Mouse (Mus musculus): Measurements from ENCODE around the gene Tcf7l1. TPM values are rescaled to one million over a fixed set of nuclear protein-coding genes. Genes with fewer than 3 reads are reported as not detected.

The Tcf7l1 gene
- polyA plus RNA-seq, 1 experiment, result 0.12 TPM

GRCm38 (mm10) chr6:72748882-72749437, 40.1 kb downstream of the Tcf7l1 start:
- H3K9me3 ChIP-seq, result no peaks in the 10 kb centered on the region
- no peaks in the 10 kb centered on the region for H3K4me1 ChIP-seq
- H3K4me3 ChIP-seq (replicated peaks), result no peak overlapping the region
- H3K27me3 ChIP-seq (replicated peaks), result peaks cover 66% of the 10 kb centered on the region
- no peaks in the 10 kb centered on the region for H3K36me3 ChIP-seq (replicated peaks; ENCODE audit: low read length)
- no peak for TF ChIP-seq FLI1 (IDR thresholded peaks at IDR 0.05; ENCODE audit: low read length)
- no peak for TF ChIP-seq GATA1 (IDR thresholded peaks at IDR 0.05; ENCODE audit: borderline replicate concordance, low read length)

GRCm38 (mm10) chr6:72748421-72748820, 40.6 kb downstream of the Tcf7l1 start:
- no peaks in the 10 kb centered on the region for H3K4me1 ChIP-seq
- no peak overlapping the region for H3K4me3 ChIP-seq (replicated peaks)
- no peaks in the 10 kb centered on the region for H3K36me3 ChIP-seq (replicated peaks; ENCODE audit: low read length)
- TF ChIP-seq GATA1 (IDR thresholded peaks at IDR 0.05; ENCODE audit: borderline replicate concordance, low read length) (no peak), FLI1 (IDR thresholded peaks at IDR 0.05; ENCODE audit: low read length) (no peak)
- no peaks in the 10 kb centered on the region for H3K9me3 ChIP-seq
- peaks cover 64% of the 10 kb centered on the region for H3K27me3 ChIP-seq (replicated peaks)

- H3K36me3 ChIP-seq (replicated peaks; ENCODE audit: low read length), result no peaks in the 10 kb centered on the region
- peaks cover 64% of the 10 kb centered on the region for H3K27me3 ChIP-seq (replicated peaks)
- TF ChIP-seq GATA1 (IDR thresholded peaks at IDR 0.05; ENCODE audit: borderline replicate concordance, low read length) (no peak), FLI1 (IDR thresholded peaks at IDR 0.05; ENCODE audit: low read length) (no peak)
- H3K9me3 ChIP-seq, result no peaks in the 10 kb centered on the region
- no peak overlapping the region for H3K4me3 ChIP-seq (replicated peaks)
- no peaks in the 10 kb centered on the region for H3K4me1 ChIP-seq
These were observed 41.2 kb downstream of the Tcf7l1 start for GRCm38 (mm10) chr6:72747814-72748213.

- H3K4me1 ChIP-seq, result no peaks in the 10 kb centered on the region
- H3K9me3 ChIP-seq, result no peaks in the 10 kb centered on the region
- H3K4me3 ChIP-seq (replicated peaks), result no peak overlapping the region
- peaks cover 60% of the 10 kb centered on the region for H3K27me3 ChIP-seq (replicated peaks)
- TF ChIP-seq GATA1 (IDR thresholded peaks at IDR 0.05; ENCODE audit: borderline replicate concordance, low read length) (no peak), FLI1 (IDR thresholded peaks at IDR 0.05; ENCODE audit: low read length) (no peak)
- H3K36me3 ChIP-seq (replicated peaks; ENCODE audit: low read length), result no peaks in the 10 kb centered on the region
These were observed 41.9 kb downstream of the Tcf7l1 start for GRCm38 (mm10) chr6:72747156-72747555.

GRCm38 (mm10) chr6:72745781-72746180, 43.3 kb downstream of the Tcf7l1 start:
- Histone ChIP-seq H3K4me1 (no peaks in the 10 kb centered on the region), H3K36me3 (replicated peaks; ENCODE audit: low read length) (no peaks in the 10 kb centered on the region), H3K4me3 (replicated peaks) (no peak overlapping the region), H3K9me3 (no peaks in the 10 kb centered on the region), H3K27me3 (replicated peaks) (peaks cover 56% of the 10 kb centered on the region)
- TF ChIP-seq FLI1 (IDR thresholded peaks at IDR 0.05; ENCODE audit: low read length) (no peak), GATA1 (IDR thresholded peaks at IDR 0.05; ENCODE audit: borderline replicate concordance, low read length) (no peak)

- H3K4me1 ChIP-seq, result no peaks in the 10 kb centered on the region
- no peak overlapping the region for H3K4me3 ChIP-seq (replicated peaks)
- TF ChIP-seq FLI1 (IDR thresholded peaks at IDR 0.05; ENCODE audit: low read length), result no peak
- TF ChIP-seq GATA1 (IDR thresholded peaks at IDR 0.05; ENCODE audit: borderline replicate concordance, low read length), result no peak
- peaks cover 52% of the 10 kb centered on the region for H3K27me3 ChIP-seq (replicated peaks)
- H3K36me3 ChIP-seq (replicated peaks; ENCODE audit: low read length), result no peaks in the 10 kb centered on the region
- no peaks in the 10 kb centered on the region for H3K9me3 ChIP-seq
These were observed 44.8 kb downstream of the Tcf7l1 start for GRCm38 (mm10) chr6:72744144-72744800.

GRCm38 (mm10) chr6:72743624-72744041, 45.4 kb downstream of the Tcf7l1 start:
- Histone ChIP-seq H3K36me3 (replicated peaks; ENCODE audit: low read length) (no peaks in the 10 kb centered on the region), H3K9me3 (no peaks in the 10 kb centered on the region), H3K4me3 (replicated peaks) (no peak overlapping the region), H3K27me3 (replicated peaks) (peaks cover 46% of the 10 kb centered on the region), H3K4me1 (no peaks in the 10 kb centered on the region)
- TF ChIP-seq GATA1 (IDR thresholded peaks at IDR 0.05; ENCODE audit: borderline replicate concordance, low read length) (no peak), FLI1 (IDR thresholded peaks at IDR 0.05; ENCODE audit: low read length) (no peak)

- Histone ChIP-seq H3K9me3 (no peaks in the 10 kb centered on the region), H3K4me1 (no peaks in the 10 kb centered on the region)
- TF ChIP-seq FLI1 (IDR thresholded peaks at IDR 0.05; ENCODE audit: low read length) (no peak), GATA1 (IDR thresholded peaks at IDR 0.05; ENCODE audit: borderline replicate concordance, low read length) (no peak)
These were observed 46.7 kb downstream of the Tcf7l1 start for GRCm38 (mm10) chr6:72742331-72742730.

GRCm38 (mm10) chr6:72740596-72741421, 48.2 kb downstream of the Tcf7l1 start:
- no peak overlapping the region for H3K4me3 ChIP-seq (replicated peaks)
- TF ChIP-seq FLI1 (IDR thresholded peaks at IDR 0.05; ENCODE audit: low read length) (no peak), GATA1 (IDR thresholded peaks at IDR 0.05; ENCODE audit: borderline replicate concordance, low read length) (no peak)
- H3K36me3 ChIP-seq (replicated peaks; ENCODE audit: low read length), result no peaks in the 10 kb centered on the region
- peaks cover 37% of the 10 kb centered on the region for H3K27me3 ChIP-seq (replicated peaks)
- H3K4me1 ChIP-seq, result no peaks in the 10 kb centered on the region
- H3K9me3 ChIP-seq, result no peaks in the 10 kb centered on the region

More at GRCm38 (mm10) chr6:72742331-72742730, 46.7 kb downstream of the Tcf7l1 start:
- Histone ChIP-seq H3K27me3 (replicated peaks) (peaks cover 40% of the 10 kb centered on the region), H3K4me3 (replicated peaks) (no peak overlapping the region), H3K36me3 (replicated peaks; ENCODE audit: low read length) (no peaks in the 10 kb centered on the region)

- TF ChIP-seq FLI1 (IDR thresholded peaks at IDR 0.05; ENCODE audit: low read length) (no peak), GATA1 (IDR thresholded peaks at IDR 0.05; ENCODE audit: borderline replicate concordance, low read length) (no peak)
- Histone ChIP-seq H3K9me3 (peaks cover 13% of the 10 kb centered on the region), H3K36me3 (replicated peaks; ENCODE audit: low read length) (no peaks in the 10 kb centered on the region), H3K4me3 (replicated peaks) (no peak overlapping the region), H3K4me1 (peaks cover 6% of the 10 kb centered on the region), H3K27me3 (replicated peaks) (peaks cover 14% of the 10 kb centered on the region)
These were observed 52.2 kb downstream of the Tcf7l1 start for GRCm38 (mm10) chr6:72736872-72737271.
